Mouse (Mus musculus) heart, embryonic 12.5 days (tissue): ENCODE results near the gene Ttpal. TPM values are rescaled to one million over a fixed set of nuclear protein-coding genes. Genes with fewer than 3 reads are reported as not detected.
A peak's percentile ranks its signal among the peaks of the same experiment; 100 is the strongest.

ENCODE experiments used
- ATAC-seq: fragments of 200-750 bp; cut with Nextera tagmentation; 2 replicates; pipeline ENCODE4 v1.8.0; 2017; ENCODE audit warnings: moderate TSS enrichment, moderate library complexity; ENCODE audit not compliant: insufficient number of reproducible peaks, low FRiP score
- H3K27ac ChIP-seq: fragments of 300-500 bp; sonication (generic); 2 replicates; pipeline ENCODE4 v1.5.1; 2016; ENCODE audit warnings: mild to moderate bottlenecking, moderate library complexity; ENCODE audit not compliant: poor library complexity, severe bottlenecking
- H3K27me3 ChIP-seq: fragments of 300-500 bp; sonication (generic); replicated peaks from 2 replicates; pipeline ENCODE4 v1.6.1; 2016; ENCODE audit warnings: mild to moderate bottlenecking, moderate library complexity
- H3K36me3 ChIP-seq: fragments of 300-500 bp; sonication (generic); 2 replicates; pipeline ENCODE4 v1.6.1; 2016; ENCODE audit warnings: mild to moderate bottlenecking, moderate library complexity
- H3K4me1 ChIP-seq: fragments of 300-500 bp; sonication (generic); replicated peaks from 2 replicates; pipeline ENCODE4 v1.6.1; 2016; ENCODE audit warnings: mild to moderate bottlenecking
- H3K4me2 ChIP-seq: fragments of 300-500 bp; sonication (generic); 2 replicates; pipeline ENCODE4 v1.6.1; 2016; ENCODE audit warnings: mild to moderate bottlenecking, moderate library complexity
- H3K4me3 ChIP-seq: fragments of 300-500 bp; sonication (generic); 2 replicates; pipeline ENCODE4 v1.5.1; 2016; ENCODE audit warnings: mild to moderate bottlenecking
- H3K9ac ChIP-seq: fragments of 300-500 bp; sonication (generic); 2 replicates; pipeline ENCODE4 v1.6.1; 2016; ENCODE audit warnings: mild to moderate bottlenecking, moderate library complexity
- H3K9me3 ChIP-seq: fragments of 300-500 bp; sonication (generic); replicated peaks from 2 replicates; pipeline ENCODE4 v1.6.1; 2016; ENCODE audit warnings: mild to moderate bottlenecking, moderate library complexity
- WGBS: fragments of 180-500 bp; shearing (Covaris S2); methylation state at CpG from one replicate; pipeline ENCODE4 v1.1.7; 2016; 5-methylcytosine and 5-hydroxymethylcytosine counted together
- polyA plus RNA-seq: library from polyadenylated mRNA; unstranded; fragments of >200 nt; fragmentation: Nextera tagmentation; extraction: Ambion mirVana; gene quantifications from 2 replicates; pipeline ENCODE4 v1.2.1, GENCODE M21; 2016

Ttpal gene
- 26.9 and 27.8 TPM in 2 replicates for polyA plus RNA-seq

DNA sequence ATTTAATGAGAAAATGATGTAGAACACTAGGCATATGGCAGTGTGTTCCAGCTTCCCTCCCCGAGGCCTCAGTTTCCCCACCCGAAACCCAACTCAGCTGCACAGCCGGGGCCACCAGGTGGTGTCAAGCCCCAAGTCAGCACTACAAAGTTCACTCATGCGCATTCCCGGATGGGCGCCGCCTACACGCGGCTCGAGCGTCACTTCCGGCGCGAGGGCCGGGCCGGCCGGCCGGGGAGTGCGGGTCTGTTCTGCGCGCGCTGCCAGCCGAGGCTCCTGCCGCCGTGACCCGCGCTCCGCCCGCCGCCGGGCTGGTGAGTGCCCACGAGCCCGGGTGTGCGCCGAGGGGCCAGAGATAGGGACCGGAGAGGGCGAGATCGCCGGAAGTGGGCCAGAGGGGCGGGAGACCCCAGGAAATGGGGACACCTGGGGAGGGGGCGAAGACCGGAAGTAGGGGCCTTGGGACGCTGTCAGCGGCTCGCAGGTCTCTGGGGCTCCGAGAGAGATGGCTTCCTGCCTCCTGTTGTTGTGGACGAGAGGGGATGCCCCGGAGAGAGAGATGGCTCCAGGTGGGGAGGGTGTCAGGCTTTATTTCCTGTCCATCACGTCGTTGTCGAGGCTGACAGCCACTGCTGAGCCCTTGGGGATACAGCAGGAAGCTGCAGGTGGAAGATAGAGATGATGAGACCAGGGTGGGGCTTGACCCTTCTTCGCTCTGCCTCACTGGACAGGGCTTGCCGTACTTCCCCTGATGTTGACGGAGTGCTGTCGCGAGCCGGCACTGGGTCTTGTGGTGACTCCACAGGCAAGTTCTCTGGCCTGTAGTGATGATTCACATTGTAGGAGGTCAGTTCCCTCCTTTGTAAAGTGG, at the start of gene Ttpal:
Gene Ttpal, plus strand, starts transcription at position 214 of the 871 bp plus-strand sequence.
- Histone ChIP-seq H3K9ac (peak within 1 kb of the TSS; percentile 97), H3K9me3 (no peaks in the 10 kb centered on the region), H3K4me3 (peak within 1 kb of the TSS; percentile 96), H3K27ac (peak within 1 kb of the TSS; percentile 88), H3K4me1 (peaks cover 19% of the 10 kb centered on the region), H3K27me3 (no peaks in the 10 kb centered on the region), H3K36me3 (peaks cover 4% of the 10 kb centered on the region; the same call in 1 of the 2 replicates), H3K4me2 (peak within 1 kb of the TSS; percentile 99)
- peak; percentile 90 for ATAC-seq
- 1% methylated on average over 57 of the region's 57 CpGs for WGBS

DNA sequence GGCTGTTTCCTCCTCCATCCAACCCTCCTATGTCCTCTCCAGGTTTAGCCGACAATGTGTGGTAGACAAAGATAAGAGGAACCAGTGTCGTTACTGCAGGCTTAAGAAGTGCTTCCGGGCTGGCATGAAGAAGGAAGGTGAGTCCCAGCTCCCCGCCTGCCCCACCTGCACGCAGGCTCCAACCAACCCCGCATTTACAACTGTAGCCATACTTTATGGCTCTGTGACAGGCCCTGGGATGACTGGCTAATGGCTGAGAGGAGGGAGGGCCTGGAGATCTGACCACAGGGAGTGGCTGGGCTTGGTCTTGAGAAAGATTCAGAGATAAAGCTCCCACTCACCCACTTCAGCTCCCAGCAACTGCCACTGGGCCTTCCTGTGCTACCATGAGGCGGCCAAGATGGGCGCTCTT, 49.6 kb upstream of the Ttpal start:
- 57% methylated on average over 8 of the region's 8 CpGs for WGBS
- H3K9me3 ChIP-seq: no peaks in the 10 kb centered on the region
- no peak for ATAC-seq
- no peak overlapping the region for H3K9ac ChIP-seq
- H3K4me2 ChIP-seq: no peak overlapping the region
- H3K4me1 ChIP-seq: peaks cover 9% of the 10 kb centered on the region; the same call in 1 of the 2 replicates
- no peaks in the 10 kb centered on the region for H3K36me3 ChIP-seq
- H3K27me3 ChIP-seq: peaks cover 75% of the 10 kb centered on the region
- no peak overlapping the region for H3K4me3 ChIP-seq
- H3K27ac ChIP-seq: no peak overlapping the region

DNA sequence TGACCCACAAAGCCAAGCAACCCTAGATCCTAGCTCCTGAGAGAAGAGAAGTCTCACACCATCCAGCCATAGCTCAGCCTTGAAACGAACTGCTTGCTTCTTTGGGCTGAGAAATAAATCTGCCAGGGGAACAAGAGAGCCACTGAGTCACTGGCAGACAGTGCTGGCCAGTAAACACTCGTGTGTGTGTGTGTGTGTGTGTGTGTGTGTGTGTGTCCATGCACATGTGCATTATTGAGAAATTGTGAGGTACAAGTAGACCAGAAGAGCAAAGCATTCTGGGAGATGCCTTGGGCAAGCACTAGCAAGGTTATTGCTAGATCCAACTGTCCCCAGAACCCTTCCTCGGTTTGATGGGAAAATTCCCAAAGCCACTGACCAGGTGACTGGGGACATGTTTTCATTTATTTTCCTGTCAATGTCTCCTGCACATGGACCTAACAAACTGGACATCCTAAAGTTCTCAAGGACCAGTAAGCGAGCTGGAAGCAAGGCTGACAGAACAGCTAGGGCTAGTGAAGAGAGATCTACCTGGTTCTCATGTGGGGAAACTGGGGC, 47.6 kb upstream of the Ttpal start:
- 68% methylated on average over 4 of the region's 4 CpGs for WGBS
- H3K27me3 ChIP-seq: peaks cover 76% of the 10 kb centered on the region

DNA sequence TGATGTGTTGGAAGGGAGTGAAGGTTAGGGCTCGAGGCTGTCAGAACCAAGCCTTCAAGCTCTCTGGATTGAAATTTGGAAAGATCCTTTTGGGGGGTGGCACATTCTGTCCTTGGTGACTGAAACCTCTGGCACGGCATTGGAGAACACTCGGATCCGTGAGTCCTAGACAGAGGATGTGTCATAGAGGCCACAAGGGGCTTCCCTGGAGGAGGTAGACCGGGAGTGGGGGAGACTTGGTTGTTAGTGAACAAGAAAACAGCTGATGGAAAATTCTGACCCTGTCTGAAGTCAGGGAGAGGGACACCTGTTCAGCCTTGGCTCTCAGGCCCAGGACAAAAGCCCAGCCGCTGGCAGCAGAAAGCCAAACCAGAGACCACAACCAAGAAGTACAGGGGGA, 47.1 kb upstream of the Ttpal start:
- Histone ChIP-seq H3K9ac (no peak overlapping the region), H3K27ac (no peak overlapping the region), H3K27me3 (peaks cover 71% of the 10 kb centered on the region), H3K4me3 (no peak overlapping the region), H3K9me3 (no peaks in the 10 kb centered on the region), H3K4me1 (peaks cover 15% of the 10 kb centered on the region), H3K4me2 (no peak overlapping the region), H3K36me3 (no peaks in the 10 kb centered on the region)
- ATAC-seq: no peak
- WGBS: 64% methylated on average over 6 of the region's 6 CpGs

More for the DNA sequence above, 47.6 kb upstream of the Ttpal start:
- H3K9ac ChIP-seq: no peak overlapping the region
- no peaks in the 10 kb centered on the region for H3K36me3 ChIP-seq
- H3K4me2 ChIP-seq: no peak overlapping the region
- no peak overlapping the region for H3K27ac ChIP-seq
- no peaks in the 10 kb centered on the region for H3K9me3 ChIP-seq
- no peak overlapping the region for H3K4me3 ChIP-seq
- H3K4me1 ChIP-seq: peaks cover 13% of the 10 kb centered on the region
- ATAC-seq: no peak

DNA sequence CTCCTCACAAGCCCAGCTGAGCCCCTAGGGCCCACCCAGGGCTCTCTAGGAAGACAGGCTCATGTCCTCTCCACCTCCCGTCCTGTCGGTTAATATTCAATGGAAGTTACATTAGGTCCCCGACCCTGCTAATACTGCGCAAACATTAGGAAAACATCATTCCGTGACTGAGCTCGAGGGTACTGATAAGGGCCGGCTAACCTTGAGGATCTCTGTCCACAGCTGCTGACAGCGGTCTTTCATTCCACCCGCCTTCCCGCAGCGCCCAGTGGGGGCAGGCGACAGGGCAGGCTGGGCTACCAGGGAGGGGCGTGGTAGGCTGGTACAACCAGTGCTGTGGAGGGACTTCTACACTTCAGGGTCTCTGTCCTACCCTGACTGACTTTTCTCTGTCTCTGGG, 46.7 kb upstream of the Ttpal start:
- H3K4me1 ChIP-seq: peaks cover 15% of the 10 kb centered on the region
- 20% methylated on average over 13 of the region's 13 CpGs for WGBS
- H3K4me2 ChIP-seq: no peak overlapping the region
- no peak for ATAC-seq
- no peak overlapping the region for H3K27ac ChIP-seq
- H3K4me3 ChIP-seq: no peak overlapping the region
- H3K9ac ChIP-seq: no peak overlapping the region
- H3K9me3 ChIP-seq: no peaks in the 10 kb centered on the region
- H3K36me3 ChIP-seq: no peaks in the 10 kb centered on the region
- H3K27me3 ChIP-seq: peaks cover 68% of the 10 kb centered on the region

DNA sequence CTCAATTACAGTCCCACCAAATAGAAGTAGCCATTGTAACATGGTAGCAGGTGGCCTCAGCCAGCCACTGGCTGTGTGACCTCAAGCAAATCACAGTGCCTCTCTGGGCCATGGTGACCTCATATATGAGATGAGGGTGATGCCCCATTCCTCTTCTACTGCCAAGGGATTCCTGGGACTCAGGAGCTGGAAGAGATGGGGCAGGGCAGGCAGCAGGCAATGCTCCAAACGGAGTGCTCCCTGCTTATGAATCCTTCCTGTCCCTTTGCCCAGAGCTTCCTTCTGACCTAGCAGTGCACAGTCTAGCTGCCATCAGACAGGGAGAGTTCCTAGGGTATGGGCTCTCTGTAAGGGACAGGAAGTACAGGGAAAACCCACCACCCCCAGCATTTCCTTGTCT, 43.6 kb upstream of the Ttpal start:
- Histone ChIP-seq H3K9ac (no peak overlapping the region), H3K27me3 (peaks cover 67% of the 10 kb centered on the region)
- WGBS: 77% methylated on average over 1 of the region's 1 CpGs

DNA sequence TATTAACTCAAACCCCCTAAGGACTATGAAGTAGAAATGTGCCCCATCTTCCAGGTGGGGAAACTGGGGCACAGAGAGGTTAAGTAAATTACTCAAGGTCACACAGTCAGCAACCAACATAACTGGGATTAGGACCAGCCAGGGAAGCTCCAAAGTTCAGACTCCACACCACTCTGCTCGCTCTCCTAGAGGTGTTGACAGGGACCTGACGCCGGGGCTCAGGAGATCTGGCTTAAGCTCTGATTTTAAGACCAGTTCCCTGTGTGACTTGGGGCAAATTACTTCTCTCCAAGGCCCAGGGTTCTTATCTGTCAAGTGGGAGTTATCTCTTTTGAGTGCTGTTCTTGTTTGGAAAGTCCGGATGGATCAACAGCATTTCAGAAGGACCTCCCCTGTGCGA, 42.9 kb upstream of the Ttpal start:
- H3K9me3 ChIP-seq: no peaks in the 10 kb centered on the region
- no peak overlapping the region for H3K27ac ChIP-seq
- no peak overlapping the region for H3K4me2 ChIP-seq
- H3K27me3 ChIP-seq: peaks cover 67% of the 10 kb centered on the region
- no peak overlapping the region for H3K9ac ChIP-seq
- H3K4me3 ChIP-seq: no peak overlapping the region
- WGBS: 17% methylated on average over 5 of the region's 5 CpGs
- no peaks in the 10 kb centered on the region for H3K36me3 ChIP-seq
- ATAC-seq: no peak
- H3K4me1 ChIP-seq: peaks cover 15% of the 10 kb centered on the region

More for the DNA sequence above, 43.6 kb upstream of the Ttpal start:
- Histone ChIP-seq H3K4me1 (peaks cover 15% of the 10 kb centered on the region), H3K27ac (no peak overlapping the region), H3K4me3 (no peak overlapping the region), H3K9me3 (no peaks in the 10 kb centered on the region), H3K4me2 (no peak overlapping the region), H3K36me3 (no peaks in the 10 kb centered on the region)
- ATAC-seq: no peak

DNA sequence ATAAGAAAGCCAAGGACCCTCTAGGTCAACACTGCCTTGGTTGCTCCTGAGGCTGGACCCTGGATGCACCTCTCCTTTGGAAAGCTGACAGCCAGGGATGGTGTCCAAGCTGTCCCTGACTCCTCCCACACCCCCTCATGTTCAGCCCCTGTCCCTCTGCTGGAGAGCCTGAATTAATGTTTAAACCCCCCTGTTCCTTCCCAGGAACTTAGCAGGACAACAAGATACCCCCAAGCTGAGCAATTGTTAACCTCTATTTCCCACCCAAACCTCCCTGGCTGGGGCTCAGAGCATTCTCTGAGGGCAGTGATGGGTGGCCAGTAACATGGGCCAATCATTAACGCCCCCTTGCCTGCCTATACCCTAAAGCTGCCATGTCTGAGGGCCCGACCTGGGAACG, 41.9 kb upstream of the Ttpal start:
- Histone ChIP-seq H3K27me3 (peaks cover 65% of the 10 kb centered on the region), H3K36me3 (no peaks in the 10 kb centered on the region), H3K9me3 (no peaks in the 10 kb centered on the region), H3K27ac (no peak overlapping the region), H3K4me2 (no peak overlapping the region), H3K4me1 (peaks cover 11% of the 10 kb centered on the region), H3K9ac (no peak overlapping the region), H3K4me3 (no peak overlapping the region)
- ATAC-seq: no peak
- WGBS: 82% methylated on average over 3 of the region's 3 CpGs

DNA sequence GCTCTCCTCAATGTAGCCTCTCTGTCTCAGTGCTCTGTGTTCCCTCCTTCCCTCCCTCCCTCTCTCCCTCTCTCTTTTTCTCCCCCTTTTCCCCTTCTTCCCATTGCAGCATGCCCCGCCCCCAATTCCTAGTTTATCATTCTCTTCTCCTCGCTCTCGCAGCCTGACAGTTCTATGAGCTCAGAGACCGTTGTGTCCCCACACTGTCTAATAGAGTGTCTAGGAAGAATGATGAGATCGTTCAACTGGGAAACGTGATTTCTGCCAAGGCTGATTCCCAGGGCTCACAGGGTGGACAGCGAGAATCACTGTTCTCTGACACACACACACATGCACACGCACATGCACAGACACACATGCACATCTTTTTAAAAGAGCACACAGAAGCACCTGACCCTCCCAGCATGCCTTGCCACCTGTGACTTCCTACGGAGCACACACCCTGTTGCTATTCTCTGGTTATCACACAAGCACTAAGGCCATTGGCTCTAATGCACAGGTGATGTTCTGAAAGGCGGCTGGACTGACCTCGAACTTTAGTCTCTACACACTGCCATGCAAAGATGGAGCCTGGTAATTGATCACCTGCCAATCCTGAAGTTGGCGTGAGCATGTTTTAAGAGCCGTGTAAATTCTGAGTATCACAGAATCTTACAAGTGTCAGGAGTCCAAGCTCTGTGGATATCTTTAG, 40.7 kb upstream of the Ttpal start:
- peaks cover 66% of the 10 kb centered on the region for H3K27me3 ChIP-seq
- no peaks in the 10 kb centered on the region for H3K36me3 ChIP-seq
- 71% methylated on average over 13 of the region's 13 CpGs for WGBS
- no peak overlapping the region for H3K4me3 ChIP-seq
- no peak for ATAC-seq
- H3K4me1 ChIP-seq: peaks cover 5% of the 10 kb centered on the region; the same call in 1 of the 2 replicates
- H3K9ac ChIP-seq: no peak overlapping the region
- no peak overlapping the region for H3K4me2 ChIP-seq
- no peak overlapping the region for H3K27ac ChIP-seq
- no peaks in the 10 kb centered on the region for H3K9me3 ChIP-seq

DNA sequence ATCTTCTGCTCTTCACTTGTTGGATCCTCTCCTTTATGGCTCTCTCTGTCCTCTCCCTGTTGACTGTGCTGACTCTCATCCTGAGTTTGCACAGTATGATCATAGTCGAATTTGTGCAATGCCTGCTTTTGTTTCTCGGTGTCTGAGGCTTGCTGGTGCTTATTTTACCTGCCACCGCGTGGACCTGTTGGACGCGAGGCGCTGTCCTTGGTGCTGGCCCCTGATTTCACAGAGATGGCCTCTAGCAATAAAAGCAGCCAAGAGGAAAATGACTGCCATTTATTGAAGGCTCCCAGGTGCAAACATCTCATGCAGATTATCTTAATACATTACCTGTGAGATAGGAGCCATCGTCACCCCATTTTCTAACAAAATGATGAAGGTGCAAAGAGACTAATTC, 37.5 kb upstream of the Ttpal start:
- Histone ChIP-seq H3K9ac (no peak overlapping the region), H3K36me3 (no peaks in the 10 kb centered on the region), H3K4me3 (no peak overlapping the region), H3K27me3 (peaks cover 53% of the 10 kb centered on the region), H3K4me2 (no peak overlapping the region), H3K9me3 (no peaks in the 10 kb centered on the region), H3K27ac (no peak overlapping the region), H3K4me1 (0 out of 2 replicates have a peak, but pooled peaks cover under 1% of the 10 kb centered on the region)
- WGBS: 23% methylated on average over 8 of the region's 8 CpGs
- no peak for ATAC-seq

DNA sequence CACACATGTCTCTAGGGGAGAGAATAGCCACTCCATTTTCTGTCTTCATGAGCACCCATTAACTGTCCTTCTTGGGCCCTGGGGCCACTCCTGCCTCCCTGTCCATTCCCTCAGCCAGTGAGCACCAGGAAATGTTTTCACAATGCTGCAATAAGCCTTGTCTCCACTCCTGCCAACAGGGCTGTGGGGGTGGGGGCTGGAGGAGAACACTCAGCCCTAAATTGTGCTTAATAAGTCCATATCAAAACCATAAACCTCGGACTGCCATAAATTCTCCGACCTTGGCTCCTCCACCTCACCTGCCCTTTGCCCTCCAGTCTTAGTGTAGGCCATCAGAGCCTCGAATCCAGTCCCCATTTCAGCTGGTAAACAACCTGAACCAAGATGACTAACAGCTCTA, 27.8 kb upstream of the Ttpal start:
- no peaks in the 10 kb centered on the region for H3K36me3 ChIP-seq
- H3K27ac ChIP-seq: no peak overlapping the region
- H3K9ac ChIP-seq: no peak overlapping the region
- WGBS: 72% methylated on average over 3 of the region's 3 CpGs
- H3K4me2 ChIP-seq: no peak overlapping the region
- H3K9me3 ChIP-seq: no peaks in the 10 kb centered on the region
- no peak overlapping the region for H3K4me3 ChIP-seq
- peaks cover 50% of the 10 kb centered on the region for H3K27me3 ChIP-seq
- no peaks in the 10 kb centered on the region for H3K4me1 ChIP-seq
- ATAC-seq: no peak
